Mouse (Mus musculus): ENCODE data around the gene Camta1. TPM values are rescaled to one million over a fixed set of nuclear protein-coding genes. Genes with fewer than 3 reads are reported as not detected.
"Not testable (repeated sequence)": the region's sequence is repeated elsewhere in the genome, so short reads cannot be mapped to it uniquely, and the experiment has no call there.

Camta1 gene
- polyA plus RNA-seq, 1 experiment from 2014 or later = 61.9 TPM

- Histone ChIP-seq H3K9me3 (ENCODE audit: control insufficient read depth, low read length) (no peaks in the 10 kb centered on the region), H3K36me3 (ENCODE audit: control insufficient read depth, insufficient read depth, low read length) (no peaks in the 10 kb centered on the region), H3K9ac (ENCODE audit: low read length) (no peak overlapping the region), H3K4me3 (ENCODE audit: low read depth, low read length) (no peak overlapping the region), H3K4me1 (replicated peaks; ENCODE audit: control insufficient read depth, insufficient read depth) (peaks cover 4% of the 10 kb centered on the region; the same call in 1 of the 2 replicates), H3K4me2 (replicated peaks; ENCODE audit: low read depth) (no peak overlapping the region), H3K27me3 (ENCODE audit: control insufficient read depth, insufficient read depth, low read length) (no peaks in the 10 kb centered on the region), H3K27ac (replicated peaks) (no peak overlapping the region)
- TF ChIP-seq EP300 (optimal IDR thresholded peaks at IDR 0.05) = no peak
- no peak for TF ChIP-seq CTCF (IDR thresholded peaks at IDR 0.05; ENCODE audit: low read depth)
- no peak for DNase-seq (ENCODE audit: low spot score)
- WGBS = 48% methylated on average over 4 of the region's 4 CpGs
- no peak for ATAC-seq (ENCODE audit: low FRiP score, low TSS enrichment)
Observed at GRCm38 (mm10) chr4:150888492-150888891, 973.2 kb downstream of the Camta1 start.

DNA sequence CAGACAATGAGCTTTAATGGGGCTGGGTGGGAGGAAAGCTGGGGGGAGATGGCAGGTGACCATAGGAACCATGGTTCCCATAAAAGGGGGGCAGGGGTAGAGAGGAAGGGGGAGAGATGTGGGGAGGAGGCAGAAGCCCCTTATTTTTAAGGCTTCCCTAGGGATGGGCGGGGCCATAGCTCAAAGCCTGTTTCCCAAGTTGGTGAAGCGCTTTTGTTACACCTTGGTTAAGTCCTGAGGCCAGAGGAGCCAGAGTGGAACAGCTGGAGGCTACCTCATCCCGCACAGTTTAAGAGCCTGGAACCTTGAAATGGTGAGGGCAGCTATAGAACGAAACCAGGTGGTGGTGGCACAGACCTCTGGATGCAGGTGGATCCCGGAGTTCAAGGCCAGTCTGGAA lies 973.8 kb downstream of the Camta1 start:
- no peaks in the 10 kb centered on the region for H3K27me3 ChIP-seq (ENCODE audit: control insufficient read depth, insufficient read depth, low read length)
- no peak for DNase-seq (ENCODE audit: low spot score)
- peaks cover 4% of the 10 kb centered on the region; the same call in 1 of the 2 replicates for H3K4me1 ChIP-seq (replicated peaks; ENCODE audit: control insufficient read depth, insufficient read depth)
- no peak overlapping the region for H3K27ac ChIP-seq (replicated peaks)
- H3K4me3 ChIP-seq (ENCODE audit: low read depth, low read length) = no peak overlapping the region
- H3K9ac ChIP-seq (ENCODE audit: low read length) = no peak overlapping the region
- WGBS = 83% methylated on average over 5 of the region's 5 CpGs
- H3K36me3 ChIP-seq (ENCODE audit: control insufficient read depth, insufficient read depth, low read length) = no peaks in the 10 kb centered on the region
- H3K9me3 ChIP-seq (ENCODE audit: control insufficient read depth, low read length) = no peaks in the 10 kb centered on the region
- TF ChIP-seq CTCF (IDR thresholded peaks at IDR 0.05; ENCODE audit: low read depth) = no peak
- no peak for TF ChIP-seq EP300 (optimal IDR thresholded peaks at IDR 0.05)
- H3K4me2 ChIP-seq (replicated peaks; ENCODE audit: low read depth) = no peak overlapping the region
- no peak for ATAC-seq (ENCODE audit: low FRiP score, low TSS enrichment)

DNA sequence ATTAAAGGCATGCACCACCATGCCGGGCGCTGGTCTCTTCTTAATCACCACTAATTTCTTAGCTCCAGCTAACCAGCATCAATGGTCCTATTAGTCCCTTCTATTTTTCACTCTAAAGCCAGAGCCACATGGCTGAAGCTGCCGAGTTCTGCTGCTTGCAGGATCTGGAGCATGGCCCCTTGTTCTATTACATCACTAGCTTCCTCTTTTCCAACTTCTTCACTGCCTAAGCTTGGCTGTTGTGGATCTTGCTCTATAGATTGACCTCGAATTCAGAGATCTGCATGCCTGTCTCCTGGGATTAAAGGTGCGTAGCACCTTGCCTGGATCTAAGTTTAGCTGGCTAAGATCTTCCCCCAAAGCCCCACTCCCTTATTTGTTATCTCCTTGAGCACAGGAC lies 979.0 kb downstream of the Camta1 start:
- WGBS = 84% methylated on average over 5 of the region's 5 CpGs

DNA sequence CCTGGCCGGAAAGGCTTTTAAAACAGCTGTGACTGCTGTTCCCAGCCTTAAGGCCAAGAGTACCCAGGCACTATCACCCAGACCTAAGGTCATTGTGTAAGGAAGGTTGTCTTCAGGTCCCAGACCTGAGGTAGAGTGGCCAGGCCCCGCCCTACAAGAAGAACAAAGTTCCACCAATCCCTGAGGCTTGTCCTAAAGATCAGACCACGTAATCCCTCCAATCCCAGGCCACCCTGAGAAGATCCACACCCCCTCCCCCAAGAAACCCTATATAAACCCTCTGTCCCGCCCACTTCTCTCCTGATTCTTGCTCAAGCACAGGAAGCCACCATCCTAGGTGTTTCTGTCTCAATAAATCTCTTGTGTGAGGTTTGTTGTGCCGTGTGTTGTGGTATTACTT lies 981.3 kb downstream of the Camta1 start:
- Histone ChIP-seq H3K4me1 (replicated peaks; ENCODE audit: control insufficient read depth, insufficient read depth) (no peaks in the 10 kb centered on the region), H3K9me3 (ENCODE audit: control insufficient read depth, low read length) (peaks cover 16% of the 10 kb centered on the region), H3K36me3 (ENCODE audit: control insufficient read depth, insufficient read depth, low read length) (no peaks in the 10 kb centered on the region), H3K9ac (ENCODE audit: low read length) (no peak overlapping the region), H3K4me2 (replicated peaks; ENCODE audit: low read depth) (no peak overlapping the region), H3K27me3 (ENCODE audit: control insufficient read depth, insufficient read depth, low read length) (no peaks in the 10 kb centered on the region), H3K4me3 (ENCODE audit: low read depth, low read length) (no peak overlapping the region), H3K27ac (replicated peaks) (no peak overlapping the region)
- WGBS = 92% methylated on average over 5 of the region's 5 CpGs
- DNase-seq (ENCODE audit: low spot score) (no peak), ATAC-seq (ENCODE audit: low FRiP score, low TSS enrichment) (no peak)
- TF ChIP-seq CTCF (IDR thresholded peaks at IDR 0.05; ENCODE audit: low read depth) = no peak
- no peak for TF ChIP-seq EP300 (optimal IDR thresholded peaks at IDR 0.05)

More for the DNA sequence above, 979.0 kb downstream of the Camta1 start:
- no peak overlapping the region for H3K4me2 ChIP-seq (replicated peaks; ENCODE audit: low read depth)
- H3K9ac ChIP-seq (ENCODE audit: low read length) = no peak overlapping the region
- no peak overlapping the region for H3K4me3 ChIP-seq (ENCODE audit: low read depth, low read length)
- H3K36me3 ChIP-seq (ENCODE audit: control insufficient read depth, insufficient read depth, low read length) = no peaks in the 10 kb centered on the region
- DNase-seq (ENCODE audit: low spot score) (no peak), ATAC-seq (ENCODE audit: low FRiP score, low TSS enrichment) (no peak)
- no peak for TF ChIP-seq CTCF (IDR thresholded peaks at IDR 0.05; ENCODE audit: low read depth)
- peaks cover 16% of the 10 kb centered on the region for H3K9me3 ChIP-seq (ENCODE audit: control insufficient read depth, low read length)
- no peaks in the 10 kb centered on the region for H3K27me3 ChIP-seq (ENCODE audit: control insufficient read depth, insufficient read depth, low read length)
- H3K4me1 ChIP-seq (replicated peaks; ENCODE audit: control insufficient read depth, insufficient read depth) = no peaks in the 10 kb centered on the region
- H3K27ac ChIP-seq (replicated peaks) = no peak overlapping the region

- no peak for TF ChIP-seq EP300 (optimal IDR thresholded peaks at IDR 0.05)
- TF ChIP-seq CTCF (IDR thresholded peaks at IDR 0.05; ENCODE audit: low read depth) = no peak
- H3K4me1 ChIP-seq (replicated peaks; ENCODE audit: control insufficient read depth, insufficient read depth) = no peaks in the 10 kb centered on the region
- H3K9ac ChIP-seq (ENCODE audit: low read length) = no peak overlapping the region
- 95% methylated on average over 22 of the region's 22 CpGs for WGBS
- H3K4me2 ChIP-seq (replicated peaks; ENCODE audit: low read depth) = no peak overlapping the region
- no peaks in the 10 kb centered on the region for H3K36me3 ChIP-seq (ENCODE audit: control insufficient read depth, insufficient read depth, low read length)
- no peak overlapping the region for H3K27ac ChIP-seq (replicated peaks)
- H3K9me3 ChIP-seq (ENCODE audit: control insufficient read depth, low read length) = peaks cover 16% of the 10 kb centered on the region
- no peaks in the 10 kb centered on the region for H3K27me3 ChIP-seq (ENCODE audit: control insufficient read depth, insufficient read depth, low read length)
- no peak overlapping the region for H3K4me3 ChIP-seq (ENCODE audit: low read depth, low read length)
- DNase-seq (ENCODE audit: low spot score) = no peak
- ATAC-seq (ENCODE audit: low FRiP score, low TSS enrichment) = no peak
Observed at GRCm38 (mm10) chr4:150879631-150880030, 982.0 kb downstream of the Camta1 start.

DNA sequence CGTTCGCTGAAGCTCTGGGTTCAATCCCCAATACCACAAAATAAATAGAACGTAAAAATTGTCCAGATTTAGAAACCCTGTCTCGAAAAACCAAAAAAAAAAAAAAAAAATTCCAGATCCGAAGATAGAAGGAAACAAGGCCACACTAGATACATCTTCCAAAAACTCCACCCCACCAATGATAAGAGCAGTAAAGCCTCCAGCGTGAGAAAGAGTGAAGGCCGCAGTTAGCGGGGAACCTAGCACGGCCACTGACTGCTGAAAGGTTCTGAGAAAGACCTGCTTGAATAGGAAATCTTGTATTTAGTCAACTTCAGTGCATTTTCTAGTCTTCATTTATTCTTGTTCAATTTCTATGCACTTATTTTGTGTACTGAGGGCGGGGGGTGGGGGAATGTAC lies 986.3 kb downstream of the Camta1 start:
- DNase-seq (ENCODE audit: low spot score) = no peak
- no peak overlapping the region for H3K4me2 ChIP-seq (replicated peaks; ENCODE audit: low read depth)
- H3K9me3 ChIP-seq (ENCODE audit: control insufficient read depth, low read length) = peaks cover 16% of the 10 kb centered on the region
- no peaks in the 10 kb centered on the region for H3K27me3 ChIP-seq (ENCODE audit: control insufficient read depth, insufficient read depth, low read length)
- TF ChIP-seq EP300 (optimal IDR thresholded peaks at IDR 0.05) (no peak), CTCF (IDR thresholded peaks at IDR 0.05; ENCODE audit: low read depth) (no peak)
- 59% methylated on average over 10 of the region's 10 CpGs for WGBS
- H3K4me1 ChIP-seq (replicated peaks; ENCODE audit: control insufficient read depth, insufficient read depth) = peaks cover 8% of the 10 kb centered on the region
- H3K9ac ChIP-seq (ENCODE audit: low read length) = no peak overlapping the region
- no peak for ATAC-seq (ENCODE audit: low FRiP score, low TSS enrichment)
- H3K36me3 ChIP-seq (ENCODE audit: control insufficient read depth, insufficient read depth, low read length) = no peaks in the 10 kb centered on the region
- no peak overlapping the region; the same call in 1 of the 2 replicates for H3K27ac ChIP-seq (replicated peaks)
- H3K4me3 ChIP-seq (ENCODE audit: low read depth, low read length) = no peak overlapping the region

DNA sequence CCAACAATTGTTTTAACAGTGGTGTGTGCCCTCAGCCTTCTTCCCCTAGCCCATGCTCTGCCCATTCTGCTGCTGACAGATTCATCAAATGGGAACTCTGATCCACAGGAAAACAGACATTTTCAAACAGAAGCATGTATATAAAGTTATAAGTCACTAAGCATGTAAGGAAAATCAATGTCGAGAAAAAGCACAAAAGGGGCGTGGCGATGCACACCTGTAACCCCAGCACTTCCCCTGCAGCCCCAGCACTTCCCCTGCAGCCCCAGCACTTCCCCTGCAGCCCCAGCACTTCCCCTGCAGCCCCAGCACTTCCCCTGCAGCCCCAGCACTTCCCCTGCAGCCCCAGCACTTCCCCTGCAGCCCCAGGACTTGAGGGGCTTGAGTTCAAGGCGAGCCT lies 987.3 kb downstream of the Camta1 start:
- H3K27me3 ChIP-seq (ENCODE audit: control insufficient read depth, insufficient read depth, low read length); H3K27ac ChIP-seq (replicated peaks); DNase-seq (ENCODE audit: low spot score); ATAC-seq (ENCODE audit: low FRiP score, low TSS enrichment); H3K4me3 ChIP-seq (ENCODE audit: low read depth, low read length); H3K9ac ChIP-seq (ENCODE audit: low read length); H3K4me2 ChIP-seq (replicated peaks; ENCODE audit: low read depth); H3K36me3 ChIP-seq (ENCODE audit: control insufficient read depth, insufficient read depth, low read length): not testable (repeated sequence)
- WGBS = 59% methylated on average over 4 of the region's 4 CpGs
- Histone ChIP-seq H3K4me1 (replicated peaks; ENCODE audit: control insufficient read depth, insufficient read depth) (peaks cover 11% of the 10 kb centered on the region), H3K9me3 (ENCODE audit: control insufficient read depth, low read length) (peaks cover 12% of the 10 kb centered on the region)

All from stomach, postnatal 0 days (tissue).